Mouse (Mus musculus) spleen, adult 2 months (tissue): ENCODE data around the gene Adh4. TPM values are rescaled to one million over a fixed set of nuclear protein-coding genes. Genes with fewer than 3 reads are reported as not detected.

Experiments
- DNase-seq, 2 experiments: peaks; one replicate each; pipeline versions ENCODE4 v3.0.0 to v3.0.0-alpha.2; 2012 to 2021; ENCODE audit warnings: low spot score in 2 of 2, low read depth in 1 of 2
- H3K27ac ChIP-seq: fragments of 200-500 bp; 2 replicates; pipeline ENCODE4 v1.5.1; 2012; ENCODE audit warnings: low read length, inconsistent platforms; ENCODE audit not compliant: insufficient read depth
- H3K27me3 ChIP-seq: fragments of 200-500 bp; 2 replicates; pipeline ENCODE4 v1.6.1; 2012; ENCODE audit warnings: mild to moderate bottlenecking, moderate library complexity, low read length, inconsistent platforms; ENCODE audit not compliant: control insufficient read depth, insufficient read depth
- H3K36me3 ChIP-seq: fragments of 200-500 bp; 2 replicates; pipeline ENCODE4 v1.6.1; 2012; ENCODE audit warnings: mild to moderate bottlenecking, low read length, inconsistent platforms; ENCODE audit not compliant: control insufficient read depth, insufficient read depth
- H3K4me1 ChIP-seq: fragments of 200-500 bp; 2 replicates; pipeline ENCODE4 v1.6.1; 2011; ENCODE audit warnings: inconsistent platforms; ENCODE audit not compliant: control insufficient read depth, insufficient read depth, insufficient read length
- H3K4me3 ChIP-seq: fragments of 200-500 bp; 2 replicates; pipeline ENCODE4 v1.5.1; 2011; ENCODE audit warnings: mild to moderate bottlenecking, inconsistent platforms; ENCODE audit not compliant: insufficient read depth, insufficient read length; ENCODE audit errors: extremely low read depth
- CTCF ChIP-seq: fragments of 200-500 bp; IDR thresholded peaks from 2 replicates; pipeline ENCODE4 v1.5.1; 2011; ENCODE audit warnings: mild to moderate bottlenecking, inconsistent platforms; ENCODE audit not compliant: insufficient read depth, insufficient read length, insufficient replicate concordance; ENCODE audit errors: extremely low read depth
- POLR2A ChIP-seq: fragments of 200-500 bp; IDR thresholded peaks from 2 replicates; pipeline ENCODE4 v1.6.1; 2011; ENCODE audit warnings: low read depth, low read length, inconsistent platforms
- WGBS: fragments of 180-500 bp; shearing (Covaris S2); methylation state at CpG from one replicate; pipeline ENCODE4 v1.1.7; 2018; 5-methylcytosine and 5-hydroxymethylcytosine counted together
- polyA plus RNA-seq: library from polyadenylated mRNA; depleted of rRNA; stranded (reverse); fragments of >200 nt; gene quantifications from 2 replicates; pipeline ENCODE4 v1.2.3, GENCODE M21; 2012

Gene Adh4
- polyA plus RNA-seq, 1 experiment, result not detected

GRCm38 (mm10) chr3:138387155-138387554 lies 28.1 kb upstream of the Adh4 start:
- no peaks in the 10 kb centered on the region for H3K27me3 ChIP-seq
- 91% methylated on average over 6 of the region's 6 CpGs for WGBS
- no peak overlapping the region for H3K27ac ChIP-seq
- H3K36me3 ChIP-seq, result no peaks in the 10 kb centered on the region
- no peak for TF ChIP-seq CTCF
- TF ChIP-seq POLR2A, result no peak
- no peak for DNase-seq
- no peak overlapping the region for H3K4me3 ChIP-seq
- H3K4me1 ChIP-seq, result no peaks in the 10 kb centered on the region

GRCm38 (mm10) chr3:138404872-138405271 lies 10.4 kb upstream of the Adh4 start:
- DNase-seq, result no peak
- 77% methylated on average over 3 of the region's 3 CpGs for WGBS
- TF ChIP-seq CTCF (no peak), POLR2A (no peak)
- Histone ChIP-seq H3K27me3 (no peaks in the 10 kb centered on the region), H3K27ac (no peak overlapping the region), H3K4me3 (no peak overlapping the region), H3K36me3 (no peaks in the 10 kb centered on the region), H3K4me1 (no peaks in the 10 kb centered on the region)

GRCm38 (mm10) chr3:138405341-138405740 lies 9.9 kb upstream of the Adh4 start:
- Histone ChIP-seq H3K4me3 (no peak overlapping the region), H3K4me1 (no peaks in the 10 kb centered on the region), H3K36me3 (no peaks in the 10 kb centered on the region), H3K27me3 (no peaks in the 10 kb centered on the region), H3K27ac (no peak overlapping the region)
- no peak for DNase-seq
- 17% methylated on average over 3 of the region's 3 CpGs for WGBS
- TF ChIP-seq CTCF (no peak), POLR2A (no peak)

GRCm38 (mm10) chr3:138405840-138406239 lies 9.4 kb upstream of the Adh4 start:
- Histone ChIP-seq H3K27me3 (no peaks in the 10 kb centered on the region), H3K27ac (no peak overlapping the region), H3K36me3 (no peaks in the 10 kb centered on the region), H3K4me1 (no peaks in the 10 kb centered on the region), H3K4me3 (no peak overlapping the region)
- no peak for TF ChIP-seq CTCF
- no peak for TF ChIP-seq POLR2A
- 84% methylated on average over 7 of the region's 7 CpGs for WGBS
- DNase-seq, result no peak

GRCm38 (mm10) chr3:138407920-138408319 lies 7.3 kb upstream of the Adh4 start:
- no peaks in the 10 kb centered on the region for H3K36me3 ChIP-seq
- no peak overlapping the region for H3K27ac ChIP-seq
- WGBS, result 91% methylated on average over 1 of the region's 1 CpGs
- TF ChIP-seq POLR2A (no peak), CTCF (no peak)
- DNase-seq, result no peak
- H3K4me1 ChIP-seq, result no peaks in the 10 kb centered on the region
- H3K27me3 ChIP-seq, result no peaks in the 10 kb centered on the region
- H3K4me3 ChIP-seq, result no peak overlapping the region

GRCm38 (mm10) chr3:138409585-138409984 lies 5.7 kb upstream of the Adh4 start:
- no peak for DNase-seq
- H3K27me3 ChIP-seq, result no peaks in the 10 kb centered on the region

GRCm38 (mm10) chr3:138410211-138410610 lies 5.1 kb upstream of the Adh4 start:
- no peak for DNase-seq
- 82% methylated on average over 3 of the region's 3 CpGs for WGBS
- no peaks in the 10 kb centered on the region for H3K4me1 ChIP-seq
- H3K27me3 ChIP-seq, result no peaks in the 10 kb centered on the region
- TF ChIP-seq POLR2A (no peak), CTCF (no peak)
- H3K27ac ChIP-seq, result no peak overlapping the region
- H3K4me3 ChIP-seq, result no peak overlapping the region
- no peaks in the 10 kb centered on the region for H3K36me3 ChIP-seq

More at GRCm38 (mm10) chr3:138409585-138409984, 5.7 kb upstream of the Adh4 start:
- H3K4me3 ChIP-seq, result no peak overlapping the region
- TF ChIP-seq CTCF (no peak), POLR2A (no peak)
- no peaks in the 10 kb centered on the region for H3K4me1 ChIP-seq
- no peak overlapping the region for H3K27ac ChIP-seq
- no peaks in the 10 kb centered on the region for H3K36me3 ChIP-seq
- WGBS, result 89% methylated on average over 1 of the region's 1 CpGs
